Mouse (Mus musculus) C2C12 (cell line): ENCODE results near the gene Treml2.

Source experiments
- CEBPB ChIP-seq: IDR thresholded peaks from one replicate; pipeline ENCODE4 v1.6.1; 2011; ENCODE audit warnings: low read depth, mild to moderate bottlenecking, control low read depth, moderate library complexity
- CTCF ChIP-seq: IDR thresholded peaks from one replicate; pipeline ENCODE4 v1.5.1; 2011; ENCODE audit not compliant: control insufficient read depth, insufficient read depth, insufficient read length
- FOSL1 ChIP-seq: IDR thresholded peaks from one replicate; pipeline ENCODE4 v1.8.0; 2011; ENCODE audit warnings: mild to moderate bottlenecking, low read length; ENCODE audit not compliant: poor library complexity, insufficient read depth, severe bottlenecking
- MAX ChIP-seq: IDR thresholded peaks from one replicate; pipeline ENCODE4 v1.6.1; 2011; ENCODE audit warnings: mild to moderate bottlenecking, control low read depth
- MYOD1 ChIP-seq: IDR thresholded peaks from one replicate; pipeline ENCODE4 v1.6.1; 2011; ENCODE audit warnings: low read depth; ENCODE audit not compliant: control insufficient read depth, insufficient read length
- MYOG ChIP-seq: IDR thresholded peaks from one replicate; pipeline ENCODE4 v1.6.1; 2011; ENCODE audit not compliant: control insufficient read depth, insufficient read length; ENCODE audit errors: extremely low read depth
- USF1 ChIP-seq: IDR thresholded peaks from one replicate; pipeline ENCODE4 v1.6.1; 2011; ENCODE audit warnings: low read depth, mild to moderate bottlenecking, control low read depth, moderate library complexity

DNA sequence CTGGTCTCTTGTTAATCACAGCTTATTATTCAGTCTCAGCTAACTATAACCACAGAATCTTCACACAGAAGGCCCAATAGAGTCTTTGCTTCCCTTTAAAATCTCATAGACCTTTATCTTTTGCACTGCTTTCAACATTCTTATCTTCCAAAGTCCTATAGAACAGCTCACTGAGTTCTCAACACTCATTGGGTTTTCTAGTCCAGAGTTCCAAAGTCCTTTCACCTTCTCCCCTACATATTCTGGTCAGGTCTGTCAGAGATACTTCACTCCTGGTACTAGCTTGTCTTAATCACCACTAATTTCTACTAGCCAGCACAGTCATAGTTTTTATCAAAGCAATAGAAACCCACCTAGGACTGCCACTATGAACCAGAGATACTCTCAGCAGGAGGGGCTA, 42.7 kb upstream of the Treml2 start:
- no peak for TF ChIP-seq CTCF
- TF ChIP-seq CEBPB = no peak
- no peak for TF ChIP-seq MAX
- TF ChIP-seq MYOG = no peak
- no peak for TF ChIP-seq USF1
- no peak for TF ChIP-seq FOSL1
- no peak for TF ChIP-seq MYOD1
